Mouse (Mus musculus) erythroblast, embryonic 14.5 days (primary cell): ENCODE measurements around the gene Lat2.

ENCODE experiments used
- GATA1 ChIP-seq: IDR thresholded peaks from 2 replicates; pipeline ENCODE4 v1.6.1; 2012; ENCODE audit warnings: low read length, inconsistent platforms, mixed read lengths
- TAL1 ChIP-seq: IDR thresholded peaks from 3 replicates; pipeline ENCODE4 v1.6.1; 2012; ENCODE audit warnings: low read length, inconsistent platforms, mixed read lengths

- TF ChIP-seq GATA1 (no peak), TAL1 (no peak)
These were observed 32.5 kb downstream of the Lat2 start for GRCm38 (mm10) chr5:134582221-134582907.
